Mouse (Mus musculus): ENCODE measurements around the gene Zbtb21.

GRCm38 (mm10) chr16:97907496-97907895, 54.9 kb downstream of the Zbtb21 start:
- no peak for TF ChIP-seq CTCF (IDR thresholded peaks at IDR 0.05)
- TF ChIP-seq EP300 (IDR thresholded peaks at IDR 0.05) = no peak
